In genomic region chr2:167186003-167186402, GRCm38 (mm10) we compare ENCODE assay signal across 18 mouse cellular contexts. TPM values are rescaled to one million over a fixed set of nuclear protein-coding genes. Genes with fewer than 3 reads are reported as not detected.
"Had no signal": no experiment of that assay in that cellular context is flagged by ENCODE, and none has a peak within 500 bp of the region (broad histone marks: within the 10 kb centered on the region; RNA-seq: fewer than 3 reads in every experiment).

No protein-coding gene starts in this region.

- H3K4me2 ChIP-seq: kidney, embryonic 15.5 days; limb, embryonic 13.5 days; liver, embryonic 15.5 days; lung, embryonic 14.5 days; midbrain, embryonic 11.5 days; neural tube, embryonic 12.5 days had no signal

- H3K9me3 ChIP-seq: kidney, embryonic 15.5 days; liver, embryonic 15.5 days; neural tube, embryonic 12.5 days had no signal

- H3K9ac ChIP-seq: kidney, embryonic 15.5 days; limb, embryonic 13.5 days; liver, embryonic 15.5 days; lung, embryonic 14.5 days; neural tube, embryonic 12.5 days had no signal

- DNase-seq: kidney, adult 2 months; kidney, postnatal 14 days; layer of hippocampus, postnatal 36 days; left cerebral cortex, postnatal 4 days; lung, embryonic 14.5 days; lung, postnatal 14 days; spleen, adult 18-20 months; thymus, adult 18-20 months; thymus, postnatal 14 days had no signal

- H3K36me3 ChIP-seq: limb, embryonic 13.5 days; liver, embryonic 15.5 days; neural tube, embryonic 12.5 days had no signal

- H3K27ac ChIP-seq: kidney, embryonic 15.5 days; limb, embryonic 13.5 days; liver, embryonic 15.5 days; macrophage; neural tube, embryonic 12.5 days had no signal

- H3K4me3 ChIP-seq: kidney, embryonic 15.5 days; limb, embryonic 13.5 days; liver, embryonic 15.5 days; megakaryocyte, embryonic 14.5 days; neural tube, embryonic 12.5 days had no signal

- ATAC-seq: intestine, embryonic 16.5 days had no signal

RNA-seq across cellular contexts. Expression of gene Ptgis, which starts 54.4 kb away (rescaled TPM):
- total RNA-seq: monocyte, adult 5-6 weeks had no signal
- polyA plus RNA-seq: macrophage had no signal
